Comparison of ENCODE assay signal across 9 mouse cellular contexts in genomic region chr13:52455329-52455728, GRCm38 (mm10).
A peak's percentile ranks its signal among the peaks of the same experiment; 100 is the strongest.
DNase-seq lines count a peak whose midpoint lies in the region; ATAC-seq and TF ChIP-seq lines count a peak whose summit lies in the region.
"Had no signal": no experiment of that assay in that cellular context is flagged by ENCODE, and none has a peak within 500 bp of the region (broad histone marks: within the 10 kb centered on the region; RNA-seq: fewer than 3 reads in every experiment).

No protein-coding gene starts in this region.

- TF ChIP-seq CTCF in lung, embryonic 14.5 days (IDR thresholded peaks at IDR 0.05; ENCODE audit: low read depth), result no peak

- H3K27me3 ChIP-seq in lung, embryonic 14.5 days (ENCODE audit: insufficient read depth, low read length), result no peaks in the 10 kb centered on the region
- no peaks in the 10 kb centered on the region for H3K27me3 ChIP-seq in hindbrain, embryonic 11.5 days (ENCODE audit: control insufficient read depth, insufficient read depth, low read length)
- H3K27me3 ChIP-seq: heart, embryonic 13.5 days had no signal

- H3K27ac ChIP-seq in lung, embryonic 14.5 days (ENCODE audit: low read depth), result no peak overlapping the region
- H3K27ac ChIP-seq in hindbrain, embryonic 11.5 days (ENCODE audit: low read depth, low read length), result no peak overlapping the region
- H3K27ac ChIP-seq: heart, embryonic 13.5 days had no signal

- H3K4me1 ChIP-seq in lung, embryonic 14.5 days (ENCODE audit: insufficient read depth), result no peaks in the 10 kb centered on the region
- no peaks in the 10 kb centered on the region for H3K4me1 ChIP-seq in hindbrain, embryonic 11.5 days (replicated peaks; ENCODE audit: control insufficient read depth, insufficient read depth, low read length)

- ATAC-seq in lung, embryonic 14.5 days (ENCODE audit: insufficient read depth), result no peak
- no peak for ATAC-seq in hindbrain, embryonic 11.5 days (ENCODE audit: low FRiP score)

- no peaks in the 10 kb centered on the region for H3K9me3 ChIP-seq in lung, embryonic 14.5 days (ENCODE audit: low read depth, low read length)
- H3K9me3 ChIP-seq in hindbrain, embryonic 11.5 days (ENCODE audit: control insufficient read depth, low read length), result no peaks in the 10 kb centered on the region
- H3K9me3 ChIP-seq: heart, embryonic 13.5 days had no signal

- no peaks in the 10 kb centered on the region for H3K36me3 ChIP-seq in lung, embryonic 14.5 days (ENCODE audit: insufficient read depth)
- no peaks in the 10 kb centered on the region for H3K36me3 ChIP-seq in hindbrain, embryonic 11.5 days (ENCODE audit: control insufficient read depth, insufficient read depth, low read length)
- H3K36me3 ChIP-seq: heart, embryonic 13.5 days had no signal

- no peak overlapping the region for H3K4me3 ChIP-seq in lung, embryonic 14.5 days (ENCODE audit: low read depth, low read length)
- no peak overlapping the region for H3K4me3 ChIP-seq in hindbrain, embryonic 11.5 days (ENCODE audit: low read depth, low read length)
- H3K4me3 ChIP-seq: heart, embryonic 13.5 days had no signal

- intact Hi-C loops in gastrocnemius, postnatal 36 days (cut with DNase I), result no loop called here

- 27% methylated on average over 9 of the region's 9 CpGs for WGBS in lung, embryonic 14.5 days
- 50% methylated on average over 9 of the region's 9 CpGs for WGBS in hindbrain, embryonic 11.5 days

- H3K9ac ChIP-seq in lung, embryonic 14.5 days, result no peak overlapping the region
- H3K9ac ChIP-seq in hindbrain, embryonic 11.5 days (ENCODE audit: low read depth, low read length), result no peak overlapping the region
- H3K9ac ChIP-seq: heart, embryonic 13.5 days had no signal

- peak; percentile 4 for DNase-seq in gastrocnemius, adult 18-20 months (ENCODE audit: low spot score)
- no peak for DNase-seq in gastrocnemius, postnatal 36 days
- peak; percentile 35 for DNase-seq in ZHBTc4 (ENCODE audit: low read depth, low spot score)
- peak; percentile 80 to 84 for DNase-seq in cerebellum, postnatal 25 days
- peak; percentile 34 for DNase-seq in lung, embryonic 14.5 days
- DNase-seq in spleen, postnatal 4 days (ENCODE audit: low spot score in 2 of 2), result no peak
- no peak for DNase-seq in spleen, adult 18-20 months
- DNase-seq in hindbrain, embryonic 11.5 days (ENCODE audit: low spot score), result no peak

- no peak overlapping the region for H3K4me2 ChIP-seq in lung, embryonic 14.5 days
- H3K4me2 ChIP-seq in hindbrain, embryonic 11.5 days (replicated peaks; ENCODE audit: low read depth, low read length), result no peak overlapping the region
- H3K4me2 ChIP-seq: heart, embryonic 13.5 days had no signal

Comparison
In these comparisons a context has a peak if more than half of its experiments do, and no peak if none do; other contexts are left out.
1. DNase-seq: peak in gastrocnemius, adult 18-20 months (single experiment), ZHBTc4 (single experiment), cerebellum, postnatal 25 days (2 of 2) and lung, embryonic 14.5 days (single experiment); none in gastrocnemius, postnatal 36 days (0 of 2), spleen, postnatal 4 days (0 of 2), spleen, adult 18-20 months (0 of 2) and hindbrain, embryonic 11.5 days (single experiment).